In genomic region chr4:116830070-116830368, GRCm38 (mm10) we compare ENCODE assay signal across 9 mouse cellular contexts. TPM values are rescaled to one million over a fixed set of nuclear protein-coding genes. Genes with fewer than 3 reads are reported as not detected.
DNase-seq lines count a peak whose midpoint lies in the region; ATAC-seq lines count a peak whose summit lies in the region.
"Had no signal": no experiment of that assay in that cellular context is flagged by ENCODE, and none has a peak within 500 bp of the region (broad histone marks: within the 10 kb centered on the region; RNA-seq: fewer than 3 reads in every experiment).

No protein-coding gene starts in this region.

- H3K4me1 ChIP-seq in hindbrain, embryonic 10.5 days (replicated peaks) = peaks cover 30% of the 10 kb centered on the region
- peaks cover 12% of the 10 kb centered on the region for H3K4me1 ChIP-seq in midbrain, embryonic 16.5 days (ENCODE audit: control insufficient read depth, insufficient read depth, low read length)

- 11% methylated on average over 6 of the region's 6 CpGs for WGBS in hindbrain, embryonic 10.5 days
- WGBS in midbrain, embryonic 16.5 days = 10% methylated on average over 6 of the region's 6 CpGs

- no peak overlapping the region for H3K4me2 ChIP-seq in midbrain, embryonic 16.5 days (ENCODE audit: low read length)
- H3K4me2 ChIP-seq: heart, embryonic 13.5 days had no signal

- peak overlapping the region; percentile 81 for H3K27ac ChIP-seq in hindbrain, embryonic 10.5 days
- H3K27ac ChIP-seq in midbrain, embryonic 16.5 days (ENCODE audit: low read length) = peak overlapping the region; percentile 55
- H3K27ac ChIP-seq: heart, embryonic 13.5 days had no signal

- ATAC-seq in midbrain, embryonic 16.5 days = no peak
- ATAC-seq in monocyte, adult 5-6 weeks (replicated peaks; ENCODE audit: insufficient number of reproducible peaks, low FRiP score, low TSS enrichment, poor library complexity, severe bottlenecking) = no peak

- DNase-seq in MN1 (ENCODE audit: low spot score) = peak; percentile 20
- DNase-seq in embryo, embryonic 11 days = peak; percentile 60
- DNase-seq in hindbrain, embryonic 10.5 days (ENCODE audit: low spot score) = peak; percentile 50
- no peak for DNase-seq in heart, postnatal 4 days
- no peak for DNase-seq in liver
- DNase-seq: right cerebral cortex, adult 18-20 months had no signal

- no peaks in the 10 kb centered on the region for H3K9me3 ChIP-seq in hindbrain, embryonic 10.5 days
- H3K9me3 ChIP-seq in midbrain, embryonic 16.5 days (replicated peaks; ENCODE audit: control insufficient read depth, low read length, poor library complexity, severe bottlenecking) = no peaks in the 10 kb centered on the region
- H3K9me3 ChIP-seq: heart, embryonic 13.5 days had no signal

- no peak overlapping the region for H3K4me3 ChIP-seq in hindbrain, embryonic 10.5 days
- no peak overlapping the region for H3K4me3 ChIP-seq in midbrain, embryonic 16.5 days (ENCODE audit: low read depth, low read length)
- H3K4me3 ChIP-seq: heart, embryonic 13.5 days had no signal

- peak overlapping the region; percentile 38; the same call in 1 of the 2 replicates for H3K9ac ChIP-seq in midbrain, embryonic 16.5 days (ENCODE audit: low read depth, low read length)
- H3K9ac ChIP-seq: heart, embryonic 13.5 days had no signal

- no peaks in the 10 kb centered on the region for H3K36me3 ChIP-seq in hindbrain, embryonic 10.5 days
- H3K36me3 ChIP-seq in midbrain, embryonic 16.5 days (ENCODE audit: control insufficient read depth, insufficient read depth, low read length) = no peaks in the 10 kb centered on the region
- H3K36me3 ChIP-seq: heart, embryonic 13.5 days had no signal

- no peaks in the 10 kb centered on the region for H3K27me3 ChIP-seq in hindbrain, embryonic 10.5 days (ENCODE audit: insufficient read depth, poor library complexity, severe bottlenecking)
- no peaks in the 10 kb centered on the region for H3K27me3 ChIP-seq in midbrain, embryonic 16.5 days (ENCODE audit: control insufficient read depth, insufficient read depth, low read depth, low read length)
- H3K27me3 ChIP-seq: heart, embryonic 13.5 days had no signal

RNA-seq across cellular contexts. Expression of gene Hpdl, which starts 8.5 kb away (rescaled TPM):
- polyA plus RNA-seq in hindbrain, embryonic 10.5 days (2016; fragmentation: Nextera tagmentation; extraction: Ambion mirVana) = 1.1 and 1.3 TPM in 2 replicates
- polyA plus RNA-seq in midbrain, embryonic 16.5 days (2015; fragmentation: Nextera tagmentation; extraction: Ambion mirVana) = 0.59 and 0.82 TPM in 2 replicates
- total RNA-seq in heart, postnatal 4 days (2021) = 1 to 10 TPM; 1.3 to 2.2 TPM
- not detected in 3 replicates for total RNA-seq in monocyte, adult 5-6 weeks (2017)

RNA-seq across cellular contexts. Expression of gene Mutyh, which starts 22.5 kb away (rescaled TPM):
- polyA plus RNA-seq in hindbrain, embryonic 10.5 days (2016; fragmentation: Nextera tagmentation; extraction: Ambion mirVana) = 23.1 and 28.2 TPM in 2 replicates
- polyA plus RNA-seq in midbrain, embryonic 16.5 days (2015; fragmentation: Nextera tagmentation; extraction: Ambion mirVana) = 7.2 and 7.6 TPM in 2 replicates
- total RNA-seq in heart, postnatal 4 days (2021) = 1 to 10 TPM; 4.0 to 4.2 TPM
- 3.2 to 8.0 TPM (median 4.5 TPM) in 3 replicates for total RNA-seq in monocyte, adult 5-6 weeks (2017)

RNA-seq across cellular contexts. Expression of gene Toe1, which starts 22.6 kb away (rescaled TPM):
- polyA plus RNA-seq in hindbrain, embryonic 10.5 days (2016; fragmentation: Nextera tagmentation; extraction: Ambion mirVana) = 39.7 and 39.8 TPM in 2 replicates
- polyA plus RNA-seq in midbrain, embryonic 16.5 days (2015; fragmentation: Nextera tagmentation; extraction: Ambion mirVana) = 32.5 and 34.5 TPM in 2 replicates
- total RNA-seq in heart, postnatal 4 days (2021) = 10 to 100 TPM; 13.3 to 15.4 TPM
- 32.9 to 53.5 TPM (median 37.8 TPM) in 3 replicates for total RNA-seq in monocyte, adult 5-6 weeks (2017)

RNA-seq across cellular contexts. Expression of gene Zswim5, which starts 47.2 kb away (rescaled TPM):
- polyA plus RNA-seq in hindbrain, embryonic 10.5 days (2016; fragmentation: Nextera tagmentation; extraction: Ambion mirVana) = 6.1 and 7.6 TPM in 2 replicates
- polyA plus RNA-seq in midbrain, embryonic 16.5 days (2015; fragmentation: Nextera tagmentation; extraction: Ambion mirVana) = 4.2 and 5.1 TPM in 2 replicates
- total RNA-seq in heart, postnatal 4 days (2021) = 1 to 10 TPM; 2.1 to 2.4 TPM
- total RNA-seq in monocyte, adult 5-6 weeks (2017) = 0.10 to 0.19 TPM in 2 of 3 replicates, not detected in the other

Comparison
In these comparisons a context has a peak if more than half of its experiments do, and no peak if none do; other contexts are left out.
1. DNase-seq: peak in MN1 (single experiment), embryo, embryonic 11 days (single experiment) and hindbrain, embryonic 10.5 days (single experiment); none in heart, postnatal 4 days (single experiment) and liver (single experiment).